Mouse (Mus musculus) embryonic fibroblast, embryonic 13.5 days (primary cell): ENCODE data around the gene Slc25a21.

Experiments used
- CTCF ChIP-seq: IDR thresholded peaks from 2 replicates; pipeline ENCODE4 v1.5.1; 2011; ENCODE audit warnings: mild to moderate bottlenecking, control low read depth, low read length, moderate library complexity, borderline replicate concordance; ENCODE audit not compliant: insufficient read depth
- POLR2A ChIP-seq: IDR thresholded peaks from 2 replicates; pipeline ENCODE4 v1.6.1; 2011; ENCODE audit warnings: low read depth, mild to moderate bottlenecking, control low read depth, low read length, moderate library complexity

- TF ChIP-seq CTCF (no peak), POLR2A (no peak)
These were observed 469.6 kb downstream of the Slc25a21 start for GRCm38 (mm10) chr12:56727631-56728030.
